Mouse (Mus musculus): ENCODE results near the gene Chka. TPM values are rescaled to one million over a fixed set of nuclear protein-coding genes. Genes with fewer than 3 reads are reported as not detected.

Gene Chka
- 24.1 and 30.6 TPM in 2 replicates for polyA plus RNA-seq (2015; fragmentation: Nextera tagmentation; extraction: Ambion mirVana)

DNA sequence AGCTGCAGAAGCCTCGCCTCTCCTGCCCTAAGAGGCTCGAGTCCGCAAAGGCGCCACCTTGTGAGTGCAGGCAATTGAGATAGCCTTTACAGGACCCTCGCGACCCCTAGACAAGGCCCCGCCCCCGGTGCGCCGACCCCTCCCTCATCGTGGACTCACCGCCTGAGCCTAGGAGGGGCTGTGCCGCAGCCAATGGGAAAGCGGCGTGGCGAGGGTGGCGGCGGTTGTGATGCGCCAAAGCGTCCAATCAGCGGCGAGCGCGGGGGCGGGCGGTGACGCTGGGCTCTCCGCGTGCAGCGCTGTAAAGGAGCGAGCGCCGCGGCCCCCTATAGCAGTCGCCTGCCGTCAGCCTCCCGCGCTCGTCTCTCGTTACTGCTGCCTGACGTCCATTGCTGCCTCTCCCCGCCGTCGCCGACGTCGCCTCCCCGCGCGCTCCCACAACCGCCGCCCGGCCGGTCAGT is at the start of gene Chka:
Gene Chka (plus strand): TSS at position 272 of the 461 bp plus-strand sequence.
- under 1% methylated on average over 44 of the region's 54 CpGs for WGBS
- no peaks in the 10 kb centered on the region for H3K36me3 ChIP-seq (ENCODE audit: control insufficient read depth, insufficient read depth)

DNA sequence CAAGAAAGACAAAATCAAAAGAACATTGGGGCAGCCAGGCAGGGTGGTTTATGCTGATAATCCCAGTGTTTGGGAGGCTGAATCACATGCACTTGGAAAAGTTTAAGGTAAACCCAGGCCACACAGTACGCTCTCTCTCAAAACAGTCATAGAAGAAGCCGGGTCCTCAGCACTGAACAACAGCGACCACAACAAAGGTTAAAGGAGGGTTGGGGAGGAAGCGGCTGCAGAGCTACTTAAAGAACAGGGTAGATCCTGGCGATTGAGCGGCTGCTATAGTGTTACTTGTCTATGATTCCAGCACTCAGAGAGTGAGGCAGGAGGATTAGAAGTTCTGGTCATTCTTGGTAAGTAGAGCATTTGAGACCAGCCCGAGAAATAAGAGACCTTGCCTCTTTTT is 46.0 kb upstream of the Chka start:
- H3K4me2 ChIP-seq (ENCODE audit: low read depth, low read length): no peak overlapping the region
- 86% methylated on average over 7 of the region's 7 CpGs for WGBS
- no peaks in the 10 kb centered on the region for H3K9me3 ChIP-seq (replicated peaks; ENCODE audit: control insufficient read depth, low read length)
- H3K4me3 ChIP-seq (ENCODE audit: low read length): no peak overlapping the region
- no peak overlapping the region for H3K9ac ChIP-seq (ENCODE audit: low read length)
- H3K36me3 ChIP-seq (ENCODE audit: control insufficient read depth, insufficient read depth): peaks cover 52% of the 10 kb centered on the region
- no peaks in the 10 kb centered on the region for H3K27me3 ChIP-seq (ENCODE audit: control insufficient read depth, insufficient read depth, low read length)
- no peaks in the 10 kb centered on the region for H3K4me1 ChIP-seq (ENCODE audit: control insufficient read depth, insufficient read depth, low read length)
- H3K27ac ChIP-seq (ENCODE audit: low read length): no peak overlapping the region
- no peak for ATAC-seq (replicated peaks; ENCODE audit: extremely low read depth, insufficient read depth, low FRiP score)

More for the DNA sequence above, at the start of gene Chka:
- no peaks in the 10 kb centered on the region for H3K27me3 ChIP-seq (ENCODE audit: control insufficient read depth, insufficient read depth, low read length)
- H3K9me3 ChIP-seq (replicated peaks; ENCODE audit: control insufficient read depth, low read length): no peaks in the 10 kb centered on the region
- peak within 1 kb of the TSS; percentile 91 for H3K9ac ChIP-seq (ENCODE audit: low read length)
- H3K4me3 ChIP-seq (ENCODE audit: low read length): peak within 1 kb of the TSS; percentile 85
- peak within 1 kb of the TSS; percentile 99 for H3K27ac ChIP-seq (ENCODE audit: low read length)
- peak; percentile 98 for ATAC-seq (replicated peaks; ENCODE audit: extremely low read depth, insufficient read depth, low FRiP score)
- peaks cover 26% of the 10 kb centered on the region for H3K4me1 ChIP-seq (ENCODE audit: control insufficient read depth, insufficient read depth, low read length)
- peak within 1 kb of the TSS; percentile 89 for H3K4me2 ChIP-seq (ENCODE audit: low read depth, low read length)

GRCm38 (mm10) chr19:3810536-3811233 is 40.9 kb upstream of the Chka start:
- WGBS: 89% methylated on average over 10 of the region's 10 CpGs
- no peak for ATAC-seq (replicated peaks; ENCODE audit: extremely low read depth, insufficient read depth, low FRiP score)
- peaks cover 4% of the 10 kb centered on the region; the same call in 1 of the 2 replicates for H3K4me1 ChIP-seq (ENCODE audit: control insufficient read depth, insufficient read depth, low read length)
- H3K4me3 ChIP-seq (ENCODE audit: low read length): no peak overlapping the region
- H3K4me2 ChIP-seq (ENCODE audit: low read depth, low read length): no peak overlapping the region
- no peaks in the 10 kb centered on the region for H3K27me3 ChIP-seq (ENCODE audit: control insufficient read depth, insufficient read depth, low read length)
- H3K36me3 ChIP-seq (ENCODE audit: control insufficient read depth, insufficient read depth): peaks cover 26% of the 10 kb centered on the region
- no peak overlapping the region for H3K27ac ChIP-seq (ENCODE audit: low read length)
- H3K9me3 ChIP-seq (replicated peaks; ENCODE audit: control insufficient read depth, low read length): no peaks in the 10 kb centered on the region
- H3K9ac ChIP-seq (ENCODE audit: low read length): no peak overlapping the region

GRCm38 (mm10) chr19:3814461-3814860 is 37.1 kb upstream of the Chka start:
- Histone ChIP-seq H3K4me3 (ENCODE audit: low read length) (no peak overlapping the region), H3K27me3 (ENCODE audit: control insufficient read depth, insufficient read depth, low read length) (no peaks in the 10 kb centered on the region), H3K36me3 (ENCODE audit: control insufficient read depth, insufficient read depth) (peaks cover 9% of the 10 kb centered on the region; the same call in 1 of the 2 replicates), H3K4me2 (ENCODE audit: low read depth, low read length) (no peak overlapping the region), H3K9me3 (replicated peaks; ENCODE audit: control insufficient read depth, low read length) (no peaks in the 10 kb centered on the region), H3K27ac (ENCODE audit: low read length) (no peak overlapping the region), H3K4me1 (ENCODE audit: control insufficient read depth, insufficient read depth, low read length) (peaks cover 4% of the 10 kb centered on the region; the same call in 1 of the 2 replicates), H3K9ac (ENCODE audit: low read length) (no peak overlapping the region)
- 70% methylated on average over 10 of the region's 10 CpGs for WGBS
- ATAC-seq (replicated peaks; ENCODE audit: extremely low read depth, insufficient read depth, low FRiP score): no peak; the same call in 1 of the 2 replicates

GRCm38 (mm10) chr19:3815824-3816223 is 35.7 kb upstream of the Chka start:
- WGBS: 89% methylated on average over 12 of the region's 12 CpGs
- Histone ChIP-seq H3K4me3 (ENCODE audit: low read length) (no peak overlapping the region), H3K4me2 (ENCODE audit: low read depth, low read length) (no peak overlapping the region), H3K27ac (ENCODE audit: low read length) (no peak overlapping the region), H3K9ac (ENCODE audit: low read length) (no peak overlapping the region), H3K27me3 (ENCODE audit: control insufficient read depth, insufficient read depth, low read length) (no peaks in the 10 kb centered on the region), H3K36me3 (ENCODE audit: control insufficient read depth, insufficient read depth) (peaks cover 9% of the 10 kb centered on the region; the same call in 1 of the 2 replicates), H3K4me1 (ENCODE audit: control insufficient read depth, insufficient read depth, low read length) (peaks cover 6% of the 10 kb centered on the region; the same call in 1 of the 2 replicates), H3K9me3 (replicated peaks; ENCODE audit: control insufficient read depth, low read length) (no peaks in the 10 kb centered on the region)
- no peak for ATAC-seq (replicated peaks; ENCODE audit: extremely low read depth, insufficient read depth, low FRiP score)

GRCm38 (mm10) chr19:3819080-3819479 is 32.5 kb upstream of the Chka start:
- no peak overlapping the region for H3K4me2 ChIP-seq (ENCODE audit: low read depth, low read length)

DNA sequence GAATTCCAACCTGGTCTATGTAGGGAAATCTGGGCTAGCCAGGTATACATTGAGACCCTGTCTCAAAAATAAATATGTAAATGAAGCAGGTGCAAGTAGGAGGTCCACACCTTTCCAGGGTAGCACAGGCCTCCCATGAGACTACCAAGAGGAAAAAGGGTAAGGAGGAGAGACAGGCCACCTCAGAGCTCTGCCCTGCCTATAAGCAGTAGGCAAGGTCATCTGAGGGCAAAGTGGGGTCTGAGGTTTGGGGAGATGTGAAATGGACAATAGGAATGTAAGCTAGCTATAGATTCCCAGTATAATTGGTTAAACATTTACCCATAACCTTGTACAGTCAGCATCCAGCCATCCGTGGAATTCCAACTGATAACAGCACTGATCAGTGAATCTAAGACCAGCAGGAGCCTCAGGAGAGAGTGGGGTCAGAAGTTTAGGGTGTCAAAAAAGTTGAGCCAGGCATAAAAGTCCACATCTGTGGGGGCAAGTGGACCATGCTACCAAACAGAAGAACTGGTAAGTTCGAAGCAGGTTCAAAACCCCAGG is 31.6 kb upstream of the Chka start:
- no peak overlapping the region for H3K9ac ChIP-seq (ENCODE audit: low read length)
- no peak overlapping the region for H3K4me3 ChIP-seq (ENCODE audit: low read length)
- H3K27me3 ChIP-seq (ENCODE audit: control insufficient read depth, insufficient read depth, low read length): no peaks in the 10 kb centered on the region
- no peak for ATAC-seq (replicated peaks; ENCODE audit: extremely low read depth, insufficient read depth, low FRiP score)
- peaks cover 6% of the 10 kb centered on the region; the same call in 1 of the 2 replicates for H3K36me3 ChIP-seq (ENCODE audit: control insufficient read depth, insufficient read depth)
- no peak overlapping the region for H3K4me2 ChIP-seq (ENCODE audit: low read depth, low read length)
- H3K9me3 ChIP-seq (replicated peaks; ENCODE audit: control insufficient read depth, low read length): no peaks in the 10 kb centered on the region
- 0 out of 2 replicates have a peak, but pooled peaks cover 2% of the 10 kb centered on the region for H3K4me1 ChIP-seq (ENCODE audit: control insufficient read depth, insufficient read depth, low read length)
- 53% methylated on average over 2 of the region's 2 CpGs for WGBS
- H3K27ac ChIP-seq (ENCODE audit: low read length): no peak overlapping the region

More at GRCm38 (mm10) chr19:3819080-3819479, 32.5 kb upstream of the Chka start:
- Histone ChIP-seq H3K27ac (ENCODE audit: low read length) (no peak overlapping the region), H3K9ac (ENCODE audit: low read length) (no peak overlapping the region), H3K4me1 (ENCODE audit: control insufficient read depth, insufficient read depth, low read length) (peaks cover 6% of the 10 kb centered on the region; the same call in 1 of the 2 replicates), H3K36me3 (ENCODE audit: control insufficient read depth, insufficient read depth) (peaks cover 9% of the 10 kb centered on the region; the same call in 1 of the 2 replicates), H3K9me3 (replicated peaks; ENCODE audit: control insufficient read depth, low read length) (no peaks in the 10 kb centered on the region), H3K27me3 (ENCODE audit: control insufficient read depth, insufficient read depth, low read length) (no peaks in the 10 kb centered on the region), H3K4me3 (ENCODE audit: low read length) (no peak overlapping the region)
- 43% methylated on average over 2 of the region's 2 CpGs for WGBS
- ATAC-seq (replicated peaks; ENCODE audit: extremely low read depth, insufficient read depth, low FRiP score): no peak

DNA sequence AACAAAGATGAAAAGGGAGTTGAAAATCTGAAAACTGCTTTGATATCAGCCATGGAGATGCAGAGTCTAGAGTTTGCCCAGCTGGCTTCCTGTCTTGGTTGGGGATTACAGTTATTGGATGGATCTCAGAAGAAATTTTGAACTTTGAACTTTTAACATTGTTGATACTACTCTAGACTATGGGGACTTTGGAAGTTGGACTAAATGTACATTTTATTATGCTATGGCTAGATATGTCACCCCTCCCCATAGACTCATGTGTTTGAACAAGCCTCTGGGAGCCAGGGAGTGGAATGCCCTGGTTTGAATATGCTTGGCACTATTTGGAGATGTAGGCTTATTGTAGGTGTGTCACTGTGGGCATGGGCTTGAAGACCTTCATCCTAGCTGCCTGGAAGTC is 26.5 kb upstream of the Chka start:
- Histone ChIP-seq H3K4me3 (ENCODE audit: low read length) (no peak overlapping the region), H3K36me3 (ENCODE audit: control insufficient read depth, insufficient read depth) (no peaks in the 10 kb centered on the region), H3K9ac (ENCODE audit: low read length) (no peak overlapping the region), H3K27ac (ENCODE audit: low read length) (no peak overlapping the region), H3K4me1 (ENCODE audit: control insufficient read depth, insufficient read depth, low read length) (0 out of 2 replicates have a peak, but pooled peaks cover under 1% of the 10 kb centered on the region), H3K27me3 (ENCODE audit: control insufficient read depth, insufficient read depth, low read length) (no peaks in the 10 kb centered on the region), H3K4me2 (ENCODE audit: low read depth, low read length) (no peak overlapping the region), H3K9me3 (replicated peaks; ENCODE audit: control insufficient read depth, low read length) (no peaks in the 10 kb centered on the region)
- no peak for ATAC-seq (replicated peaks; ENCODE audit: extremely low read depth, insufficient read depth, low FRiP score)

- Histone ChIP-seq H3K4me3 (ENCODE audit: low read length) (no peak overlapping the region), H3K27me3 (ENCODE audit: control insufficient read depth, insufficient read depth, low read length) (no peaks in the 10 kb centered on the region), H3K36me3 (ENCODE audit: control insufficient read depth, insufficient read depth) (no peaks in the 10 kb centered on the region), H3K9me3 (replicated peaks; ENCODE audit: control insufficient read depth, low read length) (no peaks in the 10 kb centered on the region), H3K4me2 (ENCODE audit: low read depth, low read length) (no peak overlapping the region), H3K27ac (ENCODE audit: low read length) (no peak overlapping the region), H3K4me1 (ENCODE audit: control insufficient read depth, insufficient read depth, low read length) (peaks cover 4% of the 10 kb centered on the region; the same call in 1 of the 2 replicates), H3K9ac (ENCODE audit: low read length) (no peak overlapping the region)
- no peak for ATAC-seq (replicated peaks; ENCODE audit: extremely low read depth, insufficient read depth, low FRiP score)
- 79% methylated on average over 3 of the region's 3 CpGs for WGBS
These were observed 21.7 kb upstream of the Chka start for GRCm38 (mm10) chr19:3829863-3830262.
